In the genomic region with DNA sequence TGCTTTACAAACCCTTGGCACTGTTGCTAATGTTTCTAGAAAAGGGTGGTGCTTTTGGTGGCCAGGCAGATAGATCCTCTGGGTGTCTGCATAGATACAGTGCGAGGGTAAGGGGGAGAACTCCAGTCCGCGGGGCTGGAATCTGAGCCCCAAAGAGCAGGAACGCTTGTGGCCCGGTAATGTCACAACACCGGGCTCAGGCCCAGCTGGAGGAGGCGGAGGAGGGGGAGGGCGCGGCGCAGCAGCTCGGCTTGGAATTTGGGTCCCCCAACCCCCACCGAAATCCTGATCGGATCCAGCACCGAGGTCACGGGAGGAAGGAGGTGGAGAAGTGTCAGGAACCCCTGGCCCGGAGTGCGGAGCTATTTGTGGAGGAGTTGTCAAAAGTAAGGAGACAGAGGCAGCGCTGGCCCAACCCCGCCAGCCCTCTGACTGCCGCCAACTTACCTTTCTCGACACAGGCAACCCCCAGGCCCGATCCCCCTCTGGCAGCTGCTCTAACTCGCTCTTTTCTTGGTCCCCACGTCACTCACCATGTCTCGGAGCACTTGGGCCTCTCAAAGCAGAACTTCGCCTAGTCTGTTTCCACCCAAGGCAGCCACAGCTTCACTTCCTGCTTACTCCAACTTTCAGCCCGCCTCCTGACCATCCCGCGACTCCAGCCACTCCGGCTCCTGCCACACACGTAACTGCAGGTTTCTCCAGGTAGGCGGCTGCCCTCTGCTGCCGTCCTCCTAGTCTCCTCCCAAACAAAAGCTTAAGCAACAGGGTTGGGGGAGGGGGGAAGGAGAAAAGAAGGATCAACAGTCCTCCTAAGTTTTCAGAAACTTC, we compare ENCODE assay signal across 8 mouse cellular contexts. TPM values are rescaled to one million over a fixed set of nuclear protein-coding genes. Genes with fewer than 3 reads are reported as not detected.
DNase-seq lines count a peak whose midpoint lies in the region; ATAC-seq and TF ChIP-seq lines count a peak whose summit lies in the region.

A gene (minus strand): TSS at position 763 of the 831 bp plus-strand sequence.

- peak within 1 kb of the TSS; percentile 91 for H3K27ac ChIP-seq in brown adipose tissue, adult 24 weeks (replicated peaks; ENCODE audit: low read depth, low read length)
- H3K27ac ChIP-seq in forebrain, embryonic 10.5 days: peak within 1 kb of the TSS; percentile 84
- peak within 1 kb of the TSS; percentile 99 for H3K27ac ChIP-seq in heart, postnatal 0 days (ENCODE audit: low read depth)
- H3K27ac ChIP-seq in neural tube, embryonic 14.5 days (ENCODE audit: low read depth, low read length): 0 out of 2 replicates have a peak within 1 kb of the TSS, but pooled peaks have one; percentile 5

- H3K4me3 ChIP-seq in brown adipose tissue, adult 24 weeks (ENCODE audit: insufficient read depth, low read depth, low read length): peak within 1 kb of the TSS; percentile 64
- peak within 1 kb of the TSS; percentile 59 for H3K4me3 ChIP-seq in forebrain, embryonic 10.5 days
- H3K4me3 ChIP-seq in heart, postnatal 0 days (ENCODE audit: low read depth, low read length): peak within 1 kb of the TSS; percentile 57
- peak within 1 kb of the TSS; percentile 22 for H3K4me3 ChIP-seq in neural tube, embryonic 14.5 days (ENCODE audit: low read depth, low read length)

- peaks cover 28% of the 10 kb centered on the region; the same call in 1 of the 2 replicates for H3K27me3 ChIP-seq in forebrain, embryonic 10.5 days (ENCODE audit: poor library complexity, severe bottlenecking)
- no peaks in the 10 kb centered on the region for H3K27me3 ChIP-seq in heart, postnatal 0 days (ENCODE audit: control insufficient read depth, insufficient read depth, low read length)
- H3K27me3 ChIP-seq in neural tube, embryonic 14.5 days (ENCODE audit: control insufficient read depth, insufficient read depth, low read length): peaks cover 3% of the 10 kb centered on the region; the same call in 1 of the 2 replicates

- H3K4me2 ChIP-seq in heart, postnatal 0 days (ENCODE audit: low read depth, low read length): peak within 1 kb of the TSS; percentile 72
- peak within 1 kb of the TSS; percentile 46 for H3K4me2 ChIP-seq in neural tube, embryonic 14.5 days (ENCODE audit: low read depth, low read length)

- WGBS in forebrain, embryonic 10.5 days: 2% methylated on average over 33 of the region's 33 CpGs
- under 1% methylated on average over 32 of the region's 33 CpGs for WGBS in heart, postnatal 0 days
- 4% methylated on average over 32 of the region's 33 CpGs for WGBS in neural tube, embryonic 14.5 days

- peak within 1 kb of the TSS; percentile 76 for H3K9ac ChIP-seq in heart, postnatal 0 days (replicated peaks; ENCODE audit: low read depth, low read length)
- H3K9ac ChIP-seq in neural tube, embryonic 14.5 days (replicated peaks; ENCODE audit: low read depth, low read length): peak within 1 kb of the TSS; percentile 34; the same call in 1 of the 2 replicates

- peak; percentile 88 for TF ChIP-seq EP300 in heart, postnatal 0 days (IDR thresholded peaks at IDR 0.05; ENCODE audit: low read depth)

- ATAC-seq in CD4-positive, CD25-positive, alpha-beta regulatory T cell, adult 4 months: peak; percentile 82
- peak; percentile 75 for ATAC-seq in heart, postnatal 0 days (ENCODE audit: insufficient read depth, low read depth)
- ATAC-seq in neural tube, embryonic 14.5 days (ENCODE audit: low read depth): peak; percentile 31; the same call in 1 of the 2 replicates

- TF ChIP-seq CTCF in heart, postnatal 0 days (IDR thresholded peaks at IDR 0.05; ENCODE audit: low read depth): no peak

- peaks cover 2% of the 10 kb centered on the region for H3K36me3 ChIP-seq in forebrain, embryonic 10.5 days (replicated peaks)
- peaks cover 21% of the 10 kb centered on the region for H3K36me3 ChIP-seq in heart, postnatal 0 days (replicated peaks; ENCODE audit: control insufficient read depth, insufficient read depth, low read length)
- H3K36me3 ChIP-seq in neural tube, embryonic 14.5 days (ENCODE audit: control insufficient read depth, insufficient read depth, low read length): no peaks in the 10 kb centered on the region

- H3K9me3 ChIP-seq in forebrain, embryonic 10.5 days: no peaks in the 10 kb centered on the region
- H3K9me3 ChIP-seq in heart, postnatal 0 days (replicated peaks; ENCODE audit: control insufficient read depth, low read length): no peaks in the 10 kb centered on the region
- H3K9me3 ChIP-seq in neural tube, embryonic 14.5 days (ENCODE audit: control insufficient read depth, low read length): no peaks in the 10 kb centered on the region

- DNase-seq in forebrain, embryonic 10.5 days (ENCODE audit: extremely low spot score, low spot score): peak; percentile 57
- peak; percentile 86 for DNase-seq in heart, postnatal 0 days (ENCODE audit: low spot score)
- DNase-seq in kidney, postnatal 36 days: peak; percentile 94 to 95
- DNase-seq in lung, adult 18-20 months: peak; percentile 92 to 95
- peak; percentile 74 for DNase-seq in testis, postnatal 14 days (ENCODE audit: low spot score)

- peaks cover 6% of the 10 kb centered on the region for H3K4me1 ChIP-seq in brown adipose tissue, adult 24 weeks (ENCODE audit: control insufficient read depth, insufficient read depth, insufficient read length, low read length)
- H3K4me1 ChIP-seq in forebrain, embryonic 10.5 days: peaks cover 37% of the 10 kb centered on the region
- peaks cover 17% of the 10 kb centered on the region for H3K4me1 ChIP-seq in heart, postnatal 0 days (ENCODE audit: control insufficient read depth, insufficient read depth)
- H3K4me1 ChIP-seq in neural tube, embryonic 14.5 days (ENCODE audit: control insufficient read depth, insufficient read depth, low read length): 0 out of 2 replicates have a peak, but pooled peaks cover 3% of the 10 kb centered on the region

RNA-seq across cellular contexts. Expression of the gene that starts here (rescaled TPM):
- polyA plus RNA-seq in CD4-positive, CD25-positive, alpha-beta regulatory T cell, adult 4 months (2017; shearing (Covaris generic)): 100 to 1,000 TPM; 326 to 346 TPM
- 100 and 121 TPM in 2 replicates for polyA plus RNA-seq in brown adipose tissue, adult 24 weeks (2012; ENCODE audit: insufficient read depth, insufficient read length, missing spikeins)
- 35.9 and 40.5 TPM in 2 replicates for polyA plus RNA-seq in forebrain, embryonic 10.5 days (2016; fragmentation: Nextera tagmentation; extraction: Ambion mirVana)
- total RNA-seq in heart, postnatal 0 days (2014; rRNA removed; ENCODE audit: low replicate concordance): 69.8 and 109 TPM in 2 replicates
- 174 and 175 TPM in 2 replicates for polyA plus RNA-seq in heart, postnatal 0 days (2015; fragmentation: Nextera tagmentation; extraction: Ambion mirVana)
- 7.9 and 19.8 TPM in 2 replicates for polyA plus RNA-seq in neural tube, embryonic 14.5 days (2014; fragmentation: Nextera tagmentation; extraction: Ambion mirVana)

Comparison
In these comparisons a context has a peak if more than half of its experiments do, and no peak if none do; other contexts are left out.
1. Peak in every context shown above with its lines: DNase-seq, ATAC-seq, H3K4me3 ChIP-seq and H3K27ac ChIP-seq.
2. ATAC-seq: peak in every context shown above with its lines; median percentile 82 in CD4-positive, CD25-positive, alpha-beta regulatory T cell, adult 4 months; 75 in heart, postnatal 0 days; 31 in neural tube, embryonic 14.5 days.
3. H3K27ac ChIP-seq: peak in every context shown above with its lines; median percentile 99 in heart, postnatal 0 days; 91 in brown adipose tissue, adult 24 weeks; 84 in forebrain, embryonic 10.5 days; 5 in neural tube, embryonic 14.5 days.